Mouse (Mus musculus): ENCODE measurements at regions not wholly inside any gene's neighbourhood (a gene's known extent, or its start where the extent isn't known, plus 50 kb on each side); places are given as distances from the start of the nearest gene placed in this dataset.

GRCm38 (mm10) chr13:70033249-70033648, 231.1 kb downstream of the Med10 start:
- no peaks in the 10 kb centered on the region for H3K36me3 ChIP-seq (ENCODE audit: control insufficient read depth, insufficient read depth, low read length)
- no peak overlapping the region for H3K4me3 ChIP-seq (ENCODE audit: low read depth, low read length)
- no peak for ATAC-seq
- H3K4me2 ChIP-seq (ENCODE audit: low read length): no peak overlapping the region
- no peak overlapping the region for H3K27ac ChIP-seq (ENCODE audit: low read depth, low read length)
- no peaks in the 10 kb centered on the region for H3K9me3 ChIP-seq (replicated peaks; ENCODE audit: control insufficient read depth, low read length)
- H3K9ac ChIP-seq (ENCODE audit: low read length): no peak overlapping the region
- WGBS: 71% methylated on average over 6 of the region's 6 CpGs
- H3K27me3 ChIP-seq (replicated peaks; ENCODE audit: control insufficient read depth, insufficient read depth, low read length): no peaks in the 10 kb centered on the region
- no peak for DNase-seq (ENCODE audit: low spot score)
- H3K4me1 ChIP-seq (ENCODE audit: control insufficient read depth, insufficient read depth, low read length): no peaks in the 10 kb centered on the region

- DNase-seq (ENCODE audit: low spot score) (no peak), ATAC-seq (no peak)
- Histone ChIP-seq H3K36me3 (ENCODE audit: control insufficient read depth, insufficient read depth, low read length) (no peaks in the 10 kb centered on the region), H3K27me3 (replicated peaks; ENCODE audit: control insufficient read depth, insufficient read depth, low read length) (no peaks in the 10 kb centered on the region), H3K9me3 (replicated peaks; ENCODE audit: control insufficient read depth, low read length) (no peaks in the 10 kb centered on the region), H3K4me2 (ENCODE audit: low read length) (no peak overlapping the region), H3K9ac (ENCODE audit: low read length) (no peak overlapping the region), H3K27ac (ENCODE audit: low read depth, low read length) (no peak overlapping the region), H3K4me3 (ENCODE audit: low read depth, low read length) (no peak overlapping the region), H3K4me1 (ENCODE audit: control insufficient read depth, insufficient read depth, low read length) (no peaks in the 10 kb centered on the region)
- 48% methylated on average over 4 of the region's 4 CpGs for WGBS
These were observed 231.6 kb downstream of the Med10 start for GRCm38 (mm10) chr13:70033763-70034162.

- H3K9me3 ChIP-seq (replicated peaks; ENCODE audit: control insufficient read depth, low read length): no peaks in the 10 kb centered on the region
- no peak overlapping the region for H3K4me2 ChIP-seq (ENCODE audit: low read length)
- ATAC-seq: no peak
- H3K4me1 ChIP-seq (ENCODE audit: control insufficient read depth, insufficient read depth, low read length): no peaks in the 10 kb centered on the region
- no peak for DNase-seq (ENCODE audit: low spot score)
- no peak overlapping the region for H3K4me3 ChIP-seq (ENCODE audit: low read depth, low read length)
- H3K27ac ChIP-seq (ENCODE audit: low read depth, low read length): no peak overlapping the region
- no peaks in the 10 kb centered on the region for H3K36me3 ChIP-seq (ENCODE audit: control insufficient read depth, insufficient read depth, low read length)
- H3K27me3 ChIP-seq (replicated peaks; ENCODE audit: control insufficient read depth, insufficient read depth, low read length): no peaks in the 10 kb centered on the region
- no peak overlapping the region for H3K9ac ChIP-seq (ENCODE audit: low read length)
- 83% methylated on average over 11 of the region's 11 CpGs for WGBS
These were observed 235.9 kb downstream of the Med10 start for GRCm38 (mm10) chr13:70037985-70038667.

- Histone ChIP-seq H3K4me2 (ENCODE audit: low read length) (no peak overlapping the region), H3K36me3 (ENCODE audit: control insufficient read depth, insufficient read depth, low read length) (no peaks in the 10 kb centered on the region), H3K9me3 (replicated peaks; ENCODE audit: control insufficient read depth, low read length) (no peaks in the 10 kb centered on the region), H3K27me3 (replicated peaks; ENCODE audit: control insufficient read depth, insufficient read depth, low read length) (no peaks in the 10 kb centered on the region), H3K4me1 (ENCODE audit: control insufficient read depth, insufficient read depth, low read length) (peaks cover 11% of the 10 kb centered on the region; the same call in 1 of the 2 replicates), H3K9ac (ENCODE audit: low read length) (peak overlapping the region; percentile 26; the same call in 1 of the 2 replicates), H3K4me3 (ENCODE audit: low read depth, low read length) (no peak overlapping the region), H3K27ac (ENCODE audit: low read depth, low read length) (peak overlapping the region; percentile 64; the same call in 1 of the 2 replicates)
- ATAC-seq: peak; percentile 87
- peak; percentile 81 for DNase-seq (ENCODE audit: low spot score)
- WGBS: 12% methylated on average over 9 of the region's 9 CpGs
These were observed 255.7 kb downstream of the Med10 start for GRCm38 (mm10) chr13:70057920-70058319.

GRCm38 (mm10) chr13:70061363-70061945, 259.3 kb downstream of the Med10 start:
- WGBS: 83% methylated on average over 13 of the region's 13 CpGs
- no peak for DNase-seq (ENCODE audit: low spot score)
- no peak for ATAC-seq

GRCm38 (mm10) chr13:70073655-70074054, 271.5 kb downstream of the Med10 start:
- DNase-seq (ENCODE audit: low spot score) (no peak), ATAC-seq (no peak)
- H3K9me3 ChIP-seq (replicated peaks; ENCODE audit: control insufficient read depth, low read length): no peaks in the 10 kb centered on the region
- no peaks in the 10 kb centered on the region for H3K4me1 ChIP-seq (ENCODE audit: control insufficient read depth, insufficient read depth, low read length)
- no peaks in the 10 kb centered on the region for H3K27me3 ChIP-seq (replicated peaks; ENCODE audit: control insufficient read depth, insufficient read depth, low read length)
- no peak overlapping the region for H3K4me3 ChIP-seq (ENCODE audit: low read depth, low read length)
- H3K4me2 ChIP-seq (ENCODE audit: low read length): no peak overlapping the region
- H3K9ac ChIP-seq (ENCODE audit: low read length): no peak overlapping the region
- 94% methylated on average over 6 of the region's 6 CpGs for WGBS
- no peak overlapping the region for H3K27ac ChIP-seq (ENCODE audit: low read depth, low read length)
- no peaks in the 10 kb centered on the region for H3K36me3 ChIP-seq (ENCODE audit: control insufficient read depth, insufficient read depth, low read length)

More at GRCm38 (mm10) chr13:70061363-70061945, 259.3 kb downstream of the Med10 start:
- H3K27ac ChIP-seq (ENCODE audit: low read depth, low read length): no peak overlapping the region
- no peaks in the 10 kb centered on the region for H3K9me3 ChIP-seq (replicated peaks; ENCODE audit: control insufficient read depth, low read length)
- H3K9ac ChIP-seq (ENCODE audit: low read length): no peak overlapping the region
- no peaks in the 10 kb centered on the region for H3K27me3 ChIP-seq (replicated peaks; ENCODE audit: control insufficient read depth, insufficient read depth, low read length)
- H3K36me3 ChIP-seq (ENCODE audit: control insufficient read depth, insufficient read depth, low read length): no peaks in the 10 kb centered on the region
- H3K4me3 ChIP-seq (ENCODE audit: low read depth, low read length): no peak overlapping the region
- H3K4me2 ChIP-seq (ENCODE audit: low read length): no peak overlapping the region
- H3K4me1 ChIP-seq (ENCODE audit: control insufficient read depth, insufficient read depth, low read length): peaks cover 11% of the 10 kb centered on the region; the same call in 1 of the 2 replicates

DNA sequence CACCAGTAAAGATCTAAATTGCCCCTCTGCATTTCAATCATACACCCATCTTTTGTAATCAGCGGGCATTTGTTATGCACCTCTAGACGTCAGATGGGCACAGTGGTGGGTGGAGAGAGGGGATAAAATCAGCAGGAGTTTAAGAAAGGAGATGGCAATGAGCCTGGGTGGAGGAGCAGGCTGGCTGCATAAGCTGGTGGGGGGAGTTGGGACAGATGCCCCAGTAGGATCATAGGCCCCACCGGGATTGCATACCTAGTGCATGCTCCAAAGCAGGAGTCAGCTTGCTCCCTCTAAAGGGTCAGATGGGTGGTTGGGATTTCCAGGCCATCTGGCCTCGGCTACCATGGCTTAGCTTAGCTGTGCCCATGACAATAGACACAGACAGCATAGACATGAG, 273.2 kb downstream of the Med10 start:
- DNase-seq (ENCODE audit: low spot score) (no peak), ATAC-seq (no peak)
- Histone ChIP-seq H3K27me3 (replicated peaks; ENCODE audit: control insufficient read depth, insufficient read depth, low read length) (no peaks in the 10 kb centered on the region), H3K4me1 (ENCODE audit: control insufficient read depth, insufficient read depth, low read length) (no peaks in the 10 kb centered on the region), H3K9ac (ENCODE audit: low read length) (no peak overlapping the region), H3K36me3 (ENCODE audit: control insufficient read depth, insufficient read depth, low read length) (no peaks in the 10 kb centered on the region), H3K9me3 (replicated peaks; ENCODE audit: control insufficient read depth, low read length) (no peaks in the 10 kb centered on the region), H3K4me3 (ENCODE audit: low read depth, low read length) (no peak overlapping the region), H3K4me2 (ENCODE audit: low read length) (no peak overlapping the region), H3K27ac (ENCODE audit: low read depth, low read length) (no peak overlapping the region)
- WGBS: 69% methylated on average over 4 of the region's 4 CpGs

GRCm38 (mm10) chr13:70081108-70081507, 278.9 kb downstream of the Med10 start:
- peak; percentile 40; the same call in 1 of the 2 replicates for ATAC-seq
- WGBS: 78% methylated on average over 4 of the region's 4 CpGs

DNA sequence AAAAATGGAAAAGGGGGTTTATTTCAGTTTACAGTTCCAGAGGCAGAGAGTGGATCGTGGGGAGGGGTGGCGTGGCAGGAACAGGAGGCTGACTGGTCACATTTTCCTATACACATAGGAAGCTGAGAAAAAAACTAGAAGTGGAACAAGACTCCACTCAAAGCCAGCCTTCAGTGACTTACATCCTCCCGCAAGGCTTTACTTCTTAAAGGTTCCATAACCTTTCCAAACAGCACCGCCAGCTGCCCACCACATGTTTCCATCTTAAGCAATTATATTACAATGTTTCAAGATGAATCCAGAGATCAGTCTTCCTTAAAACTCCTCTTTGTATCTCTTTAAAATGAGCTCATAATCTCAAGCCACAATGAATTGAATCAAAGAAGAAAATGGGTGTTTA, 290.7 kb downstream of the Med10 start:
- H3K4me3 ChIP-seq (ENCODE audit: low read depth, low read length): no peak overlapping the region

More at GRCm38 (mm10) chr13:70081108-70081507, 278.9 kb downstream of the Med10 start:
- Histone ChIP-seq H3K9ac (ENCODE audit: low read length) (no peak overlapping the region), H3K27ac (ENCODE audit: low read depth, low read length) (no peak overlapping the region), H3K4me3 (ENCODE audit: low read depth, low read length) (no peak overlapping the region), H3K27me3 (replicated peaks; ENCODE audit: control insufficient read depth, insufficient read depth, low read length) (no peaks in the 10 kb centered on the region), H3K9me3 (replicated peaks; ENCODE audit: control insufficient read depth, low read length) (no peaks in the 10 kb centered on the region), H3K4me2 (ENCODE audit: low read length) (no peak overlapping the region), H3K36me3 (ENCODE audit: control insufficient read depth, insufficient read depth, low read length) (no peaks in the 10 kb centered on the region), H3K4me1 (ENCODE audit: control insufficient read depth, insufficient read depth, low read length) (no peaks in the 10 kb centered on the region)
- DNase-seq (ENCODE audit: low spot score): peak; percentile 43

More for the DNA sequence above, 290.7 kb downstream of the Med10 start:
- peaks cover 11% of the 10 kb centered on the region for H3K4me1 ChIP-seq (ENCODE audit: control insufficient read depth, insufficient read depth, low read length)
- no peaks in the 10 kb centered on the region for H3K27me3 ChIP-seq (replicated peaks; ENCODE audit: control insufficient read depth, insufficient read depth, low read length)
- H3K4me2 ChIP-seq (ENCODE audit: low read length): no peak overlapping the region
- DNase-seq (ENCODE audit: low spot score) (no peak), ATAC-seq (no peak)
- no peaks in the 10 kb centered on the region for H3K36me3 ChIP-seq (ENCODE audit: control insufficient read depth, insufficient read depth, low read length)
- H3K9me3 ChIP-seq (replicated peaks; ENCODE audit: control insufficient read depth, low read length): no peaks in the 10 kb centered on the region
- no peak overlapping the region for H3K9ac ChIP-seq (ENCODE audit: low read length)
- 86% methylated on average over 4 of the region's 4 CpGs for WGBS
- no peak overlapping the region for H3K27ac ChIP-seq (ENCODE audit: low read depth, low read length)
